Mouse (Mus musculus) spleen, adult 18-20 months (tissue): Measurements from ENCODE around the gene BC024978.
"Not testable (repeated sequence)": the region's sequence is repeated elsewhere in the genome, so short reads cannot be mapped to it uniquely, and the experiment has no call there.

ENCODE experiments used
- DNase-seq, 2 experiments: peaks; one replicate each; pipeline ENCODE4 v3.0.0; 2022; ENCODE audit warnings: mixed read lengths in 2 of 2

BC024978 gene

GRCm38 (mm10) chr7:27224877-27225575 is 29.4 kb downstream of the BC024978 start:
- DNase-seq: no peak

GRCm38 (mm10) chr7:27227276-27227675 is 31.7 kb downstream of the BC024978 start:
- no peak for DNase-seq

- no peak for DNase-seq
These were observed 32.1 kb downstream of the BC024978 start for GRCm38 (mm10) chr7:27227676-27228075.

- DNase-seq: peak; percentile 80 to 86
These were observed 32.8 kb downstream of the BC024978 start, which contains the start of gene Itpkc for GRCm38 (mm10) chr7:27228281-27228821. Gene Itpkc, minus strand, starts transcription at chr7:27228661.

- DNase-seq: no peak
These were observed 33.3 kb downstream of the BC024978 start for GRCm38 (mm10) chr7:27228865-27229264.

- DNase-seq: no peak
These were observed 35.2 kb downstream of the BC024978 start for GRCm38 (mm10) chr7:27230781-27231180.

- DNase-seq: no peak
These were observed 36.2 kb downstream of the BC024978 start for GRCm38 (mm10) chr7:27231693-27232331.

- DNase-seq: peak; percentile 88 to 91
These were observed 37.2 kb downstream of the BC024978 start, which contains the start of gene Coq8b for GRCm38 (mm10) chr7:27232781-27233281. Gene Coq8b, plus strand, starts transcription at chr7:27233023.

GRCm38 (mm10) chr7:27233300-27233699 is 37.7 kb downstream of the BC024978 start:
- DNase-seq: no peak

- no peak for DNase-seq
These were observed 40.1 kb downstream of the BC024978 start for GRCm38 (mm10) chr7:27235726-27236125.

GRCm38 (mm10) chr7:27237527-27237926 is 41.9 kb downstream of the BC024978 start:
- DNase-seq: no peak

GRCm38 (mm10) chr7:27238568-27238967 is 43.0 kb downstream of the BC024978 start:
- no peak for DNase-seq

GRCm38 (mm10) chr7:27243211-27243610 is 47.6 kb downstream of the BC024978 start:
- DNase-seq: no peak

GRCm38 (mm10) chr7:27244088-27244487 is 48.5 kb downstream of the BC024978 start:
- DNase-seq: not testable (repeated sequence)

- DNase-seq: no peak
These were observed 53.6 kb downstream of the BC024978 start for GRCm38 (mm10) chr7:27249146-27249545.

GRCm38 (mm10) chr7:27249928-27250327 is 54.3 kb downstream of the BC024978 start:
- no peak for DNase-seq

GRCm38 (mm10) chr7:27251946-27252345 is 56.4 kb downstream of the BC024978 start:
- no peak for DNase-seq

- no peak for DNase-seq
These were observed 60.1 kb downstream of the BC024978 start for GRCm38 (mm10) chr7:27255721-27256120.

GRCm38 (mm10) chr7:27257046-27257851 is 61.7 kb downstream of the BC024978 start:
- DNase-seq: no peak

GRCm38 (mm10) chr7:27257852-27258204 is 62.2 kb downstream of the BC024978 start:
- DNase-seq: no peak

GRCm38 (mm10) chr7:27258205-27258899 is 62.8 kb downstream of the BC024978 start, which contains the start of gene Numbl:
Gene Numbl, plus strand, starts transcription at chr7:27258433.
- peak; percentile 83 to 90 for DNase-seq

GRCm38 (mm10) chr7:27259271-27259721 is 63.7 kb downstream of the BC024978 start:
- no peak for DNase-seq
